Mouse (Mus musculus) CD4-positive, CD25-positive, alpha-beta regulatory T cell, adult 4 months (primary cell): Measurements from ENCODE around the gene Rnf215. TPM values are rescaled to one million over a fixed set of nuclear protein-coding genes. Genes with fewer than 3 reads are reported as not detected.

ENCODE experiments used
- polyA plus RNA-seq, 2 experiments: library from polyadenylated mRNA; unstranded; fragments of 100-300 nt; shearing (Covaris generic); gene quantifications; one replicate each; pipeline ENCODE4 v1.2.1; 2017

Rnf215 gene
- polyA plus RNA-seq, 2 experiments from 2014 or later = 7.3 to 11.2 TPM

Other genes with a start within 250 kb of the Rnf215 start
- not detected for gene 4921536K21Rik, start 240.1 kb upstream of the Rnf215 start, polyA plus RNA-seq
- under 1 TPM; 0.36 to 0.63 TPM for gene Dusp18, start 240.0 kb upstream of the Rnf215 start, polyA plus RNA-seq
- 1 to 10 TPM in 1 of 2 experiments, under 1 TPM in 1; 0.75 to 2.2 TPM for gene Slc35e4, start 220.5 kb upstream of the Rnf215 start, polyA plus RNA-seq
- gene Tcn2, start 203.0 kb upstream of the Rnf215 start, polyA plus RNA-seq = 10 to 100 TPM; 28.0 to 31.2 TPM
- 100 to 1,000 TPM in 1 of 2 experiments, 10 to 100 TPM in 1; 82.0 to 111 TPM for gene Pes1, start 171.2 kb upstream of the Rnf215 start, polyA plus RNA-seq
- gene 4930556J24Rik, start 158.4 kb upstream of the Rnf215 start, polyA plus RNA-seq = not detected
- gene Gal3st1, start 151.6 kb upstream of the Rnf215 start, polyA plus RNA-seq = not detected
- gene Sec14l4, start 103.7 kb upstream of the Rnf215 start, polyA plus RNA-seq = not detected
- not detected for gene Sec14l3, start 70.4 kb upstream of the Rnf215 start, polyA plus RNA-seq
- gene Mtfp1, start 39.8 kb upstream of the Rnf215 start, polyA plus RNA-seq = 1 to 10 TPM; 1.2 to 1.8 TPM
- gene Sec14l2, start 11.8 kb upstream of the Rnf215 start, polyA plus RNA-seq = 1 to 10 TPM in 1 of 2 experiments, under 1 TPM in 1; 0.71 to 3.8 TPM
- 1 to 10 TPM; 2.7 to 3.0 TPM for gene Ccdc157, start 25.1 kb downstream of the Rnf215 start, polyA plus RNA-seq
- gene Sf3a1, start 25.1 kb downstream of the Rnf215 start, polyA plus RNA-seq = 10 to 100 TPM; 57.5 to 68.2 TPM
- 10 to 100 TPM; 23.0 to 30.6 TPM for gene Tbc1d10a, start 51.6 kb downstream of the Rnf215 start, polyA plus RNA-seq
- 10 to 100 TPM; 32.3 to 51.9 TPM for gene Castor1, start 83.0 kb downstream of the Rnf215 start, polyA plus RNA-seq
- gene Osm, start 101.2 kb downstream of the Rnf215 start, polyA plus RNA-seq = 10 to 100 TPM; 18.6 to 22.8 TPM
- 1 to 10 TPM; 1.8 to 2.7 TPM for gene Lif, start 122.4 kb downstream of the Rnf215 start, polyA plus RNA-seq